Mouse (Mus musculus) stomach, embryonic 16.5 days (tissue): ENCODE data around the gene Fam149a. TPM values are rescaled to one million over a fixed set of nuclear protein-coding genes. Genes with fewer than 3 reads are reported as not detected.
A peak's percentile ranks its signal among the peaks of the same experiment; 100 is the strongest.
"Not testable (repeated sequence)": the region's sequence is repeated elsewhere in the genome, so short reads cannot be mapped to it uniquely, and the experiment has no call there.

Experiments used
- ATAC-seq: fragments of 200-750 bp; cut with Nextera tagmentation; 2 replicates; pipeline ENCODE4 v1.8.0; 2017; ENCODE audit warnings: moderate number of reproducible peaks, moderate TSS enrichment; ENCODE audit not compliant: insufficient read depth, low FRiP score
- H3K27ac ChIP-seq: fragments of 300-500 bp; sonication (generic); 2 replicates; pipeline ENCODE4 v1.5.1; 2014; ENCODE audit warnings: low read length
- H3K27me3 ChIP-seq: fragments of 300-500 bp; sonication (generic); 2 replicates; pipeline ENCODE4 v1.6.1; 2014; ENCODE audit warnings: low read length, control low read depth, mixed read lengths; ENCODE audit not compliant: control insufficient read depth, insufficient read depth
- H3K36me3 ChIP-seq: fragments of 300-500 bp; sonication (generic); 2 replicates; pipeline ENCODE4 v1.6.1; 2014; ENCODE audit warnings: low read length; ENCODE audit not compliant: control insufficient read depth, insufficient read depth
- H3K4me1 ChIP-seq: fragments of 300-500 bp; sonication (generic); 2 replicates; pipeline ENCODE4 v1.6.1; 2014; ENCODE audit warnings: low read length, control low read depth, mixed read lengths; ENCODE audit not compliant: control insufficient read depth, insufficient read depth
- H3K4me2 ChIP-seq: fragments of 300-500 bp; sonication (generic); 2 replicates; pipeline ENCODE4 v1.6.1; 2014; ENCODE audit warnings: low read depth, low read length, mixed read lengths
- H3K4me3 ChIP-seq: fragments of 300-500 bp; sonication (generic); replicated peaks from 2 replicates; pipeline ENCODE4 v1.5.1; 2014; ENCODE audit warnings: mild to moderate bottlenecking, low read length
- H3K9ac ChIP-seq: fragments of 300-500 bp; sonication (generic); 2 replicates; pipeline ENCODE4 v1.6.1; 2014; ENCODE audit warnings: low read length
- H3K9me3 ChIP-seq: fragments of 300-500 bp; sonication (generic); replicated peaks from 2 replicates; pipeline ENCODE4 v1.6.1; 2016; ENCODE audit warnings: low read length, control low read depth; ENCODE audit not compliant: control insufficient read depth
- whole genome bisulfite sequencing: fragments of 180-500 bp; shearing (Covaris S2); extraction: QIAGEN DNeasy Blood & Tissue Kit; methylation state at CpG from one replicate; pipeline ENCODE4 v1.1.7; 2014; 5-methylcytosine and 5-hydroxymethylcytosine counted together
- polyA plus RNA-seq: library from polyadenylated mRNA; unstranded; fragments of >200 nt; fragmentation: Nextera tagmentation; extraction: Ambion mirVana; gene quantifications from 2 replicates; pipeline ENCODE4 v1.2.1, GENCODE M21; 2015

The Fam149a gene
- polyA plus RNA-seq, 1 experiment from 2014 or later = 16.7 TPM

DNA sequence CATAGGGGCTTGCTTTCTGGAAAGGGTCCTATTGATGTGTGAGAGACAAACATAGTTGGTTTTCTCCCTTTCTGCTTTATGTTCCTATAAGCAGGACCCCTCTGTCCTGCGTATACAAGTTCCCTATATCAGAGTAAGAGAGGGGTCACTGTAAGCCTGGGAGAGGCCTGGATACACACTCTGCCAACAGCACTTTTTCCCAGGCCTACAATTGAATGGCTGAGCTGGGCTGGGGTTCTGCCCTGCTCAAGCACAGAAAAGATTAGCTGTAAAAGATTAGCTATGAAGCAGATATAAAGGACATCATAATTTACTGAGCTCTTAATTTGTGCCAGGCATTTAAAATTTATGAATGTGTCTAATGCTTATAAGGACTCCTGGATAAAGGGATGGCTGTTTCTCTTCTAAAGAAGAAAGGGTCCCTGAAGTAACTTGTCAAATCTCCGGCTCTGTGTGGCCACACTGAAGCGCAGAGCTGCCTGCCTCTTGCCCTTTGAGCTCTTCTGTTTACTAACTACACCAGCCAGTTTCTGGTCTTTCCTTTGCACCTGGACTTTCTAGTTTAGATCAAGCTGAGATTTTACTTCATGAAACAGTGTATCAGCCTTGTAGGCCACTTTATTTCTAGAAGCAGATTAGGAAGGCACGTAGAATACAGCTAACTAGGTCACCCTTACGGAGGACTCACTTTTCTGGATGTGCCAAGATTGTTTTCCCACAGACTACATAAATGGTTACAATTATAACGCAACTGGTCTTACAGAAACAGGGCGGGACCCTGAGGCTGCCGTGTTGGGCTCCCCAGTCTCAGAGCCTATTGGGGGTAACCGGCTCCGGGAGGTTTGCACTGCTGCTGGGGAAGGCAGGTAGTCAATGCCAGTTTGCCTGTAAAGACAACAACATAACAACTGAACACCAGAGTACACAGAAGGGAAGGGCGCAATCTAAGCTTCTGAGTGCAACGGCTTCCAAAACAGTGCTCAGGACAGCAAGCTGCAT, 40.2 kb downstream of the Fam149a start:
- peaks cover 9% of the 10 kb centered on the region; the same call in 1 of the 2 replicates for H3K36me3 ChIP-seq
- 69% methylated on average over 12 of the region's 12 CpGs for WGBS
- H3K9me3 ChIP-seq = no peaks in the 10 kb centered on the region
- H3K27me3 ChIP-seq = no peaks in the 10 kb centered on the region
- H3K9ac ChIP-seq = no peak overlapping the region
- no peak overlapping the region for H3K4me3 ChIP-seq
- H3K27ac ChIP-seq = peak overlapping the region; percentile 76
- 0 out of 2 replicates have a peak, but pooled peaks cover 4% of the 10 kb centered on the region for H3K4me1 ChIP-seq
- no peak overlapping the region for H3K4me2 ChIP-seq
- ATAC-seq = peak; percentile 77; the same call in 1 of the 2 replicates

DNA sequence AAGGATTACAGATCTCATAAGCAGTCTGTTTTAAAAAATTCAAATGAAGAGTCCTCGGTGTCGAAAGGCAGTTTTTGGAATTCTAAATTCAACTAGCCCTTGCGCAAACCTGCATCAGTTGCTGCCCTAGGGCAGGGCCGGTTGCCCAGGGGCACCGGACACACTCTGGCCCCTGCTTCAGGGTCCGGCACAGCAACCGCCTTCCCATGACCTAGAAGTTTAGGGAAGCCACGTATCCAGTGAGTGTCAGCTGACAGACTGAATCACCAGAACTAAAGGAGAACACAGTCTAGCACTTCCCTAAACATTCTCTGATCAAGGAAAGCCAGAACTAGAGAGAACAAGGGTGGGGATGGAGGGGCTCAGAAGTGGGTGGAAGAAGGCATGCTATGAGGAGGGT, 48.6 kb downstream of the Fam149a start:
- Histone ChIP-seq H3K36me3 (no peaks in the 10 kb centered on the region), H3K4me3 (peak overlapping the region; percentile 73), H3K9me3 (no peaks in the 10 kb centered on the region), H3K9ac (peak overlapping the region; percentile 76), H3K27me3 (no peaks in the 10 kb centered on the region), H3K27ac (no peak overlapping the region), H3K4me1 (peaks cover 11% of the 10 kb centered on the region; the same call in 1 of the 2 replicates), H3K4me2 (peak overlapping the region; percentile 82)
- 7% methylated on average over 8 of the region's 8 CpGs for WGBS
- peak; percentile 25; the same call in 1 of the 2 replicates for ATAC-seq

DNA sequence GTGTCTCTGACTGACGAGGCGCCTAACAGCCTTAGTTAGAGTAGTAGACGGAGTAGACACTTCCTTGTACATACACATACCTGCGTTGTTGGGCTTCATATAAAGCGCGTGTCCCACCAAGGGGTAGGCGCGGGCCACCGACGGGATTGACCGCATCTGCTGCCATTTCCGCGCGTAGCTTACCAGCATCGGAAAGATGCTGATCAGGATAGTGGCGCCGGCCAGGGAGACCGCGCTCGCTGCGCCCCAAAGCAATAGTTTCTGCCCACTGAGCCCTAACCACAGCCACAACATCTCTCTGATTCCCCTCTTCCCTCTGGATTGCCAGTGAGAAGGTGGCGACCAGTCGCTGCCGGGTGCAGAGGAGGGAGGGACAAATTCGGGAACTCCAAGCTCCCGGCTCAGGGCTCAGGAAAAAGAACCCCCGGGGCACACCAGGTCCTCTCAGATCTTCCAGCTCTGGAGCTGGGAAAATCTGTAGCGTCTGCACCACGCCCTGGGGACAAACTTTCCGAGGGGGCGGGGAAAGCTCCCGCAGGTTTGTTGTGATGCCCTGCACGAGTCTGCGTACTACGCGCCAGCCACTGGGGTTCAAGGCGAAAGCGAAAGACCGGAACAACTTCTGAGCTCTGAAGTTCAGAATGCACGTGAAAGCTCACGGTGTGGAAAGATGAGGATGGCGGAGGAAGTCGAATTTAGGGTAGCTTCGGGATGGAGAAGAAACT, 49.2 kb downstream of the Fam149a start, which contains the start of gene Cyp4v3:
Gene Cyp4v3 (minus strand): TSS at position 532 of the 725 bp plus-strand sequence.
- Histone ChIP-seq H3K9me3 (no peaks in the 10 kb centered on the region), H3K4me3 (peak within 1 kb of the TSS; percentile 73), H3K27me3 (no peaks in the 10 kb centered on the region), H3K4me2 (peak within 1 kb of the TSS; percentile 82), H3K27ac (no peak within 1 kb of the TSS), H3K36me3 (no peaks in the 10 kb centered on the region), H3K9ac (peak within 1 kb of the TSS; percentile 76), H3K4me1 (peaks cover 11% of the 10 kb centered on the region; the same call in 1 of the 2 replicates)
- ATAC-seq = peak; percentile 85
- WGBS = under 1% methylated on average over 44 of the region's 44 CpGs

DNA sequence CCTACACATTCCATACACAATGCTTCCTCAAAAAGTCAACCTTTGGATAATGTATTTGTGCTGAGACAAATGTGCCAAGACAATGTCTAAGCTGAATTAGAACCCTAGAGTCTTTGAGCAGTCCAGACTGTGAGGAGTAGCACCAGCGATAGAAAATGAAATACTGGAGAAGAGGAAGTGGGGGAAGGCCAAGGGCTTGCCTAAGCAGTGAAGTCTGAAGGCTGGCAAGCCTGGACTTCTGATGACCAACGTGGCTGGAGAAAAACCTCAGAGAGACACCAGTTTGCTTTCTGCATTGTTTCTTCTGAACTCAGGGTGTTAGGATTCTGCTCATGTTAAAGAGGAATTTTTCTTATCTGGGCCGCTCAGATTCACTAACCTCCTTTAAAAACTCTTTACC, 51.2 kb downstream of the Fam149a start:
- peaks cover 11% of the 10 kb centered on the region; the same call in 1 of the 2 replicates for H3K4me1 ChIP-seq
- no peaks in the 10 kb centered on the region for H3K27me3 ChIP-seq
- H3K9me3 ChIP-seq = no peaks in the 10 kb centered on the region
- no peak overlapping the region for H3K9ac ChIP-seq
- ATAC-seq = no peak
- H3K27ac ChIP-seq = no peak overlapping the region
- WGBS = 64% methylated on average over 3 of the region's 3 CpGs
- H3K4me2 ChIP-seq = no peak overlapping the region
- H3K36me3 ChIP-seq = no peaks in the 10 kb centered on the region
- no peak overlapping the region for H3K4me3 ChIP-seq

DNA sequence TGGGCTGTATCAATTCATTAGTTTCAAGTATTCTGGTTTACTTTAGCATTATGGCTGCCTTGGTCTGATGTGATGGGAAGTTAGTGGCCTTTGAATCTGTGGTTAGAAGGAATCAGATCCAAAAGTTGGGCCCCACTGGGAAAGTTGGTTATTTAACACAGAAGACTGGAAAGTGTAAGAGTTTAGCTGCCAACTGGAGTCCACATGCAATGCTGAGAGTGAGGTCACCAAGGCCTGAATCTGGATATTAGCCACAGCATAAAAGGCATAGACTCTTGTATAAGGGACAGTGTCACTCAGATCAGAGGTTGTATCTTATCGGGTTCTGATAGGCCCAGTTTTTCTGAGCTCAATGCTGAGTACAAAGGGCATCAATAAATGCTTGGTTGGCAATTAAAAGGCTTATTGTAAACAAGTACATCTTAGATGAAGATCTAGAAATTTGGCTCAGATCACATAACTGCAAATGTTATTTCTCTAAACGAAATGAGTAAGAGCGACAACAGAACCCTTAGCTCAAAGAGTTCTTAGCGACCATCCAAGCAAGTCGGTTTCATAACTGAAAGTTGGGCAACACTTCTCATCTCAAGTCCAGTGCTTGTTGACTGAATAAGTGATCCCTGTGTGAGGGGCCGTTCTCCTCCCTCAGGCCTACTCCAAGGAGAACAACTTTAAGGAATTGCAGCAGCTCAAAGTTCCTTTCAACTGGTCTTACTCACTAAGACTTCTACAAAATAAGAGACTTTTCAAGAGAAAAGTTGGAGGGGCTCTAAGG, 52.7 kb downstream of the Fam149a start:
- no peak for ATAC-seq
- H3K27me3 ChIP-seq = no peaks in the 10 kb centered on the region
- no peaks in the 10 kb centered on the region for H3K36me3 ChIP-seq
- H3K27ac ChIP-seq = no peak overlapping the region
- WGBS = 87% methylated on average over 6 of the region's 6 CpGs
- H3K4me2 ChIP-seq = no peak overlapping the region
- peaks cover 11% of the 10 kb centered on the region; the same call in 1 of the 2 replicates for H3K4me1 ChIP-seq
- H3K9me3 ChIP-seq = no peaks in the 10 kb centered on the region
- H3K9ac ChIP-seq = no peak overlapping the region
- no peak overlapping the region for H3K4me3 ChIP-seq

DNA sequence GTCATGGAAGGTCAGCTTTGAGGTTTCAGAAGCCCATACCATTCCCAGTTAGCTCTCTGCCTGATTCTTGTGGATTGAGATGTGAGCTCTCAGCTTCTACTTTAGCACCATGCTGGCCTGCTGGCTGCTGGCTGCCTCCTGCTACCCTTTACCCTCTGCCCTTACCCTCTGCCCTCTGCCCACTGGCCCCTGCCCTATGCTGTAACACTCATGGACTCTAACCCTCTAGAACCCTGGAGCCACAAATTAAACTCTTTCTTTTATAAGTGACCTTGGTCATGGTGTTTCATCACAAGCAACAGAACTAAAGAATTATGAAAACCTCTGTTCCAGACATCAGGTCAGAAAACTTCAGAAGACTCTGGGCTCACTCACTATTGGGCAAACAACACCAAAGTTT, 55.0 kb downstream of the Fam149a start:
- not testable (repeated sequence) for H3K9me3 ChIP-seq, H3K4me1 ChIP-seq, H3K27ac ChIP-seq, ATAC-seq, H3K27me3 ChIP-seq, H3K4me2 ChIP-seq, H3K9ac ChIP-seq, H3K36me3 ChIP-seq, H3K4me3 ChIP-seq

DNA sequence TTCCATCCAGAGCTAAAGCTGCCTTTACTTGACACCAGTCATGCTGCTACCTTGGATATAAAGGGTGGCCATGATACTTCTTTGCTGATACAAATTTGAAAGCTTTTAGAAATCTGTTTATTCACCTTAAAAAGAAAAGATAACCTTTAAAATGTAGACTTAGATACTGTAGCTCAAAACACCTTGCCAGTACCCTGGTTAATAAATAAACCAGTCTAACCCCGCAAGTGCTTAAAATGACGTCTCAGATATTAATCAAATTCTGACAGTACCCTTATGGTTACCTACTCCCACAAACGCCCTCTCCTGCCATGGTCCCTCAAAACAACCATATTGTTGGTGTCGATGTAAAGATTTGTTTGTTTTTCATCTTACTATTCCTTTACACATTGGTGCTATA, 57.9 kb downstream of the Fam149a start:
- no peak overlapping the region for H3K4me2 ChIP-seq
- H3K9ac ChIP-seq = no peak overlapping the region
- ATAC-seq = no peak
- H3K4me1 ChIP-seq = no peaks in the 10 kb centered on the region
- no peak overlapping the region for H3K27ac ChIP-seq
- H3K36me3 ChIP-seq = no peaks in the 10 kb centered on the region
- H3K4me3 ChIP-seq = no peak overlapping the region
- H3K9me3 ChIP-seq = no peaks in the 10 kb centered on the region
- H3K27me3 ChIP-seq = no peaks in the 10 kb centered on the region
- WGBS = 50% methylated on average over 4 of the region's 4 CpGs

DNA sequence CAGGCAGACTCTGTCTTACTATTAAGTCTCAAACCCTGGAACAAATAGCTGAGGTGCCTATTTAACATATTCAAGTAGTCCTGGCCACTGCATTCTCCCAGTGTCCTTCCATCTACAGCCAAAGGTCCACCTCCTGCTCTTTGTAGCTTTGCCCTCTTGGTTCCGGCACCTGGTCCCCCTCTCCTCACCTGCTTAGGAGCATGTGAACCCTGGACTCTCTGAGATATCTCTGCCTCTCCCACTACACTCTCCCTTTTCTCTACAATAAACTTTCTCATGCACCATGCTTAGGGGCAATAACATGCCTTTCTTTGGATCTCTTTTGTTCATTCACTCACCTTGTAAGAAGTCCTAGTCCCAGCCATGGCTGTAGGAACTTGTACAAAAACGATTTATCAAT, 60.7 kb downstream of the Fam149a start:
- no peaks in the 10 kb centered on the region for H3K9me3 ChIP-seq
- 68% methylated on average over 2 of the region's 2 CpGs for WGBS
- H3K27me3 ChIP-seq = no peaks in the 10 kb centered on the region
- no peaks in the 10 kb centered on the region for H3K36me3 ChIP-seq
- no peak overlapping the region for H3K4me2 ChIP-seq
- H3K4me1 ChIP-seq = no peaks in the 10 kb centered on the region
- H3K4me3 ChIP-seq = no peak overlapping the region
- no peak overlapping the region for H3K27ac ChIP-seq
- ATAC-seq = no peak
- H3K9ac ChIP-seq = no peak overlapping the region
